Mouse (Mus musculus): ENCODE results near the gene Bend3.

GRCm38 (mm10) chr10:43440050-43440449 lies 38.6 kb upstream of the Bend3 start:
- no peak for TF ChIP-seq CTCF (IDR thresholded peaks at IDR 0.05; ENCODE audit: insufficient read depth, low read depth, low read length)
- no peak for TF ChIP-seq POLR2A (IDR thresholded peaks at IDR 0.05; ENCODE audit: insufficient read depth, low read depth, low read length)
